Mouse (Mus musculus) cerebellum, adult 11 months (tissue): ENCODE results near the gene C1rl.
A peak's percentile ranks its signal among the peaks of the same experiment; 100 is the strongest.
"Not testable (repeated sequence)": the region's sequence is repeated elsewhere in the genome, so short reads cannot be mapped to it uniquely, and the experiment has no call there.

ENCODE experiments used
- DNase-seq: peaks from one replicate; pipeline ENCODE4 v3.0.0; 2022

Gene C1rl

DNA sequence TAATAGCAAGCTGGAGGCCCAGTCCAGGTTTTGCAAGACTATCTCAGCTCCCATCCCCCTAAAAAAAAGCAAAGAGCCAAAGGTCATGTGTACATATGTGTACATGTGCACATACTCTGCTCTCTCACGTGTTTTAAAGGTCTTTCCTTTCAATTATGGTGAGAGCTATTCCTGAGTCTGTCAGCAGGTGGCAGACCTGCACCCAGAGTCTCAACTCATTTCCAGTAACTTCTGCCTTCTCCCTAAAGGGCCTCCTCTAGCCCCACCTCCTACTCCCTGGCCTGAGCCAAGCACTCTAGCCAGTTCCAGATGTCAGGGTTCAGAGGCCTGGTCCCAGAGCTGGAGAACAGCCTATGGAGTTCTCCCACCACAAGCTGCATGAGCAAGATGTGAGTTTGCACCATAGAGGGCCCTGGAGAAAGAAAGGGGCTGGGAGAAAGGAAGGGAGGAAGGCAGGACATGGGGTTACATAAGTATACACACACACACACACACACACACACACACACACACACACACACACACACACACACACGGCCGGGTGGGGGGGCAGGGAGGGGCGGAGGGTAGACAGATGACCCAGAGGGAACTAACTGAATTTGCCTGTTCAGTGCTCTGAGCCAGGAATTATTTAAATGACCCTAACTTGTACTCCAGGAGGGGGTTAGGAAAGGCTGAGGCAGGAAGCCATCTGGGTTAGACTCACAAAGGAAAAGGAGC lies at the start of gene C1rl:
Gene C1rl (plus strand): TSS at position 272 of the 720 bp plus-strand sequence.
- DNase-seq = peak; percentile 63

DNA sequence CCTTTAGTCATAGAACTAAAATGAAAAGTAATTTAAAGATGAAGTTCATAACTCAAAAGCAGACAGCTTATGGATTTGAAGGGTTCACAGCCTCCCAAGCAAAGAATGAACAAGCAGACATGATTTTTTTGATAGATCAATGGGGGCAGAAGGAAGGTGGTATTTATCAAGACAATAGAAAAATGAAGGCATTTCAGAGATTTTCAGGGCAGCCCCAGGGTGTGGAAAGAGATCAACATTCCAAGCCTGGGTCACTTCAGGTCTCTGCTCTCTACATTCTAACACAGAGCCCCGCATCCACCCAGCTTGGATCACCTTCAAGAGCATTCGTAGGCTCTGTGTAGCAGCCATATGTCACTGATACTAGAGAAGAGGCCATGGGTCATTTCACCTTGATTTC lies 49.6 kb upstream of the C1rl start:
- no peak for DNase-seq

DNA sequence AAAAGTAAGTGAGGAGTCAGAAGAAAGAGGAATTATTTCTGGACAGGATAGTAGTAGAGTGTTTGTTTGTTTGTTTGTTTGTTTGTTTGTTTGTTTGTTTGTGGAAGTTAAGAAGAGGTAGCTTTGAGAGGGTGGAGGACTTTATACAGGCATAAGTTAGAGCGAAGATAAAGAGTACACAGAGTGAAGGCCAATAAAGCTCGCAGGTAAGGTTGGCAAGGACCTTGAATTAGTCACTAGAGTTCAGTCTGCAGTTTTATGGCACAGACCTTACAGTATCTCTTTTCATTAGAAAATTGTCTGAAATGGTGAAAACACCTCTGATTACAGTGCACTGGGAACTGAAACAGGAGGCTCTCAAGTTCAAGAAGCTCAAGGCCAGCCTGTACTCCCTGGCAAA lies 46.9 kb upstream of the C1rl start:
- DNase-seq = no peak

DNA sequence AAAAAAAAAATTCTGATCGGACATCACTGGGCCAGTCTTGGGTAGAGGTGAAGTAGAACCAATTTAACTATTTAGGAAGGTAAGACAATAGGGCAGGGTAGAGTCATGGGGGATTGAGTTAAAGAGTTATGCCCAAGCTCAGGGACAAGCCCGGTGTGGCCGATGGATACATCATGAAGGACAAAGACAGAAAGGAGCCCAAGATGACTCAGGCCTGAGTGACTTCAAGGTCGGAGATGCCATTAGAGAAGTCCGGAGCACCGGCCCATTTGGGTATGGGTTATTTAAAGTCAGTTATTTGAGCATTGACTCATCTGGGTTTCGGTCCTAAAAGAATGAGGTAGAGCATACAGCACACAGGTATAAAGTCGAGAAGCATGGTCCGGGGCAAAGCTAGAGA lies 46.5 kb upstream of the C1rl start:
- no peak for DNase-seq

DNA sequence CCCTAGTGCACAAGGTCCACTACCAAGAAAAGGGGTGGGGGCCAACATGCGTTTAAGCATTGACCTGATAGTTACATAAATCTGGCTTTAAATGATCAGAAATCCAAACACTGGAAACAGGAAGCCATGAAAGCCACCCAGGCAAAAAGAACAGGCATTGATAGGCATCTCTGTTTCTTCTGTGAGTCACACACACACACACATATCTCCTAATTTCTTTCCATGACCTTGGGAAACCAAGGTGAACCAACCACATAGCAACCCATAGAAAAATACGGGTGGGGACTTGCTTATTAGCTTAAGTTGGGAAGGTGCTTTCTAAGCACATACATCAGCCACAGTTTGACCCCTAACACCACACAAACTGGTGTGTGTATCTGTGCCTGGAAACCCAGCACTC lies 45.6 kb upstream of the C1rl start:
- DNase-seq = no peak

DNA sequence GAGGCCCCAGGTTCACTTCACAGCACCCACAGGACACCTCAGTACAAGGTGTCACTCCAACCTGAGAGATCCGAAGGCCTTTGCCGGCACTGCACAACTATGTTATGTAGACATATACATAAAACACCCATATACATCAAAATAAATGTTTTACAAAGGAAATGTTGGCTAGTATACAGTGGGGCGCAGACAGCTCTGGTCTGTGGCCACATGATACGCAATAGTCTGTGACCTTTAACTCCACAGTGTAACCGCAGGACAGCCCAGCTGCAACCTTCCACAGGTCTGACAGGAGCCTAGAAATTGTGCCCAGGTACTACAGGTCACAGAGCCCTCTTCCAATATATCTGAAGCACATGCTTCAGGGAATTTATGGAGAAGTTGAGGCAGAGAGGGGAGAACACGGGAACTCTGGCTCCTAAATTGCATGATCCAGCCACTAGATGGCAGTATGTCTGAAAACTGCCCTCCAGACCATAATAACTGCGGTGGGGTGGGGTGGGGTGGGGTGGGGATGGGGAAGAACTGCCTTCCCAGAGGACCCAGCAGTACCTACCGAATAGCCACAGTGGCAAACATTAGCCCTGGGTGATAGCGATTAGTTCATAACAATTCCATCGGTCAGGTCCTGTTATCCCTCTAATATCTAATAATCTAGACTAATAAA lies 44.6 kb upstream of the C1rl start:
- DNase-seq = no peak

DNA sequence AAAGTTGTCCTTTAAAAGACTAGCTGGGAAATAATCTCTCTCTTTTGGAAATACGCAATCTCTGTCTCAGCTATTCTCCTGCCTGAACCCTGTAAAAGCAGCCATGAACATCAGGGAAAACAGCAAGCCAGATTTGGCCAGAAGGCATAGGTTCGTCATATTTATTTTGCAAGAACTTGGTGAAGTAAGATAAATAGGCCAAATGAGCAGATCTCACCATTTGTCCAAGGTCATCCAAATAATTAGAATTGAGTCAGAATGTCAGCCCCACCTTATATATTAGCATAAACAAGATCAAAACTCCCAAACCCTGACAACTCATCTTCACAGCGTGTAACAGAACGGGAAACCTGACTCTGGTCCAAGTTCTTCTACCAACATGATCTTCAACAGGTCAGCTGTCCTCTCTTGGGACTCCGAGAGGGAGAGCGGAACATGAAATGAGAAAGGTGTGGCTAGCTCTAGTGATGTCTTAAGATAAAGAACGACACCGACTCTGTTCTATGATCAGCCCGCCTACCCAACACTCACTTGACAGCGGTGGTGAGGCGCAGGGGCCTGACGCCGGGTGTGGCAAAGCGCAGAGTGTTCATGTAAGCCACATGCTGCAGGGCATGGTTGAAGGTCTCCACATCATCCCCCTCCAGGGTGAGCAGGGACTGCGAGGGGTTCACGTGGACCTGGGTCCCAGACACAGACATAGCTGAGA lies 43.8 kb upstream of the C1rl start:
- no peak for DNase-seq

DNA sequence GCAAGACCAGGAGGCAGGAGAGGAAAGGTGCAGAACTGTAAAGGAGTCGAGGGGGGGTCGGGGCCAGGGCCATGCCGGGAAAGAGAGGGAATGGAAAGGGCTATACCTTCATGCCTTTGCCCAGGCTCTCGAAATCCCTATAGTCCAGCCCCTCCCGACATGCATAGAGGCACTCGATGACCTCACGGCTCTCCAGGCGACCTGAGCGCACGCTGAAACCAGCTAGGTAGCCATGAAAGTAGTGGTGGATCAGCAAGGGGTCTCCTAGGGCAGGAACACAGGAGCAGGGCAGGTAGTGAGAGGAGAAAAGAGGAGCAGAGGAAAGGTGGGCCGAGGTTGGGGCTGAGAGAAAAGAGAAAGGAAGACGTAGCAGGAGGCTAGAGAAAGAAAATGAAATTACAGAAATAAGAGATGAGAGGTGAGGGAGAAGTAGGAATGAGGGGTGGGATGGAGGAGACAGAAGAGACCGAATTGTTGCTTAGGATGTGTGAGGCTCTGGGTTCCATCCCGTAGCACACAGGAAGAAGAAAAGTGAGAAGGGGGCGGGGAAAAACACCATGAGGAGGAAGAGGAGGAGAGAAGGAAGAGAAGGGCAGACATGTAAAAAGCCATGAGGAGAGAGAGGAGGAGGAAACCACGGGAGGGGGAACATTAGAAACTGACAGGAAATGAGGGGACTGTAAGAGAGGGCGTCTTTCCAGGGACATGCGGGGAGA lies 43.1 kb upstream of the C1rl start:
- no peak for DNase-seq

DNA sequence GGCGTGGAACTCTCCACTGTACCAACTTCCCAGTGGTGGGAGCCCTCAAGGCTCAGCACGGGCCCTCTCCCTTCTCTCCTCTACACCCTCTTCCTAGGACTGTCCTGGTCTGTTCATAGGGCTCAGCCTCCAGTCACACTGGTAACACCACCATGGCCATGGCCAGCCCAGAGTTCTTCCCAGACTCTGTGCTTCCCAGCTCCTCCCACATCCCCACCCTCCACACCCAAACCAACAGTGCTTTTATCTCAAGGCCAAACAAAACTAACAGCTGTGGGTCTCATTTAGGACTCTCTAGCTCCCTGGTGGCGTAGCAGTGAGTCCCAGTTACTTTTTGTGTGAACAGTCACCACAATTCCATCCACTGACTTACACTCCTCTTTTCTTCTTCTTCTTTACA lies 40.9 kb upstream of the C1rl start:
- no peak for DNase-seq

DNA sequence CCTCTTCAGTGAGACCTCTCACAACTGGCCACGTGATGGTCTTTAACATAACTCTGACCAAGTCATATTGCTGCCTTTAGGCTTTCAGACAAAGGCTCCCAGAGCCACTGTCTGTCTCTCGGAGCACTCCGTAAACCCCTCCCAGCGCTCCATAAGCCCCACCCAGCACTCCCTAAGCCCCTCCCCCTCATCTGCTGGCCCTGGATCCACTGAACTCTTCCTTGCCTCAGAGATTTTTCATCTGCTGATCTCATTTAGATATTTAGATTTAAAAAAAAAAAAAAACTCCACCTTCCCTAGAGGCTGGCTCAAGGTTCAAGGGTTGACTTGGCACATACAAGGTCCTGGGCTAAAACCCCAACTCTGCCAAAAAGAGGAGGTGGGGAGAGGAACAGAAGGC lies 39.2 kb upstream of the C1rl start:
- no peak for DNase-seq

DNA sequence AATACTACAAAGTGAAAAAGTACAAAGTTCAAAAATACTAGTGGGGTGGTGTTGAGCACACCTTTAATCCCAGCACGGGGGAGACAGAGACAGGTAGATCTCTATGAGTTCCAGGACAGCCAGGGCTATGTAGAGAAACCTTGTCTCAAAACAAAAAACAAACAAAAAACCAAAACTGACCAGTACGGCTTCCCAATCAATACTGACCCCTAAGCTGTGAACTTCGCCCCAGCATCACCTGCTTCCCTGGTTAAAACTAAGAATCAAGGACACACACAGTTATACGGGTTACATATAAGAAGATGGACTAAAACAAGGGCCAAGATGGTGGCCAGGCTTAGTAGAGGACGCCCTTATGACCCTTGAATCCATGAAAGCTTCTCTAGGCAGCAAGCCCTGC lies 36.7 kb upstream of the C1rl start:
- no peak for DNase-seq

DNA sequence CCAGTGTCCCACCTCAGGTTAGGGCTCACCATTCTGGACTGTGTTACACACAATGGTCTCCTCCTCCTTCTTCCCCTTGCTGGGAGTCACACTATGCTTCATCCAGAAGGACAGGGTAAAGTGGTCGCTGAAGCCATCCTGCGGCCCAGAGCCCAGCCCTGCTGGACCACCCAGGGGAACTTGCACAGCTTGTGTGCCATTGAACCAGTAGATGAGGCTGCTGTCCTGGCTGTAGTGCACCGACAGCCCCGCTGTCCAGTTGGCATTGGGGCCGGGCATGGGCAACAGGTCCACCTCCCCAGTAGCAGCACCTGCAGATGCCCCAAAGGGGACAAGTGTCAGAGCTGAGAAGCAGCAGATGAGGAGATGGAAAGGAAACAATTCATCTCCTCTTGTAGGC lies 35.1 kb upstream of the C1rl start:
- no peak for DNase-seq

DNA sequence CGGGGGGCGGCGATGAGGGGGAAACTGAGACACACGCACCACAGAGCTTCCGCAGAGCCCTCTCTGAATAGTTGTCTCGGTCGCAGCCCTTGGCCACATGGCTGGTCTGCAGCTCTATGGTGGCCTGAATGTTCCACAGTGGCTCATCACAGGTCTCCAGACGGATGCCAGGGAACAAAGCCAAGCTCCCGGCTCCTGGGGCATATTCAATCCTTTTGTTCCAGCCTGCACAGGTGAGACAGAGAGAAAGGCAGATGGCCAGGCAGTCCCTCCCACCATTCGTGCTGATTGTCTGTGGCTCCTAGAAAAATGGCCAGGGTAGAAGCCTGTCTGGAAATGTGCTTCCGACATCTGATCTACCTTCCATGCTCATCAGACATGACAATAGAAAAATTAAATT lies 34.4 kb upstream of the C1rl start:
- peak; percentile 96 for DNase-seq

DNA sequence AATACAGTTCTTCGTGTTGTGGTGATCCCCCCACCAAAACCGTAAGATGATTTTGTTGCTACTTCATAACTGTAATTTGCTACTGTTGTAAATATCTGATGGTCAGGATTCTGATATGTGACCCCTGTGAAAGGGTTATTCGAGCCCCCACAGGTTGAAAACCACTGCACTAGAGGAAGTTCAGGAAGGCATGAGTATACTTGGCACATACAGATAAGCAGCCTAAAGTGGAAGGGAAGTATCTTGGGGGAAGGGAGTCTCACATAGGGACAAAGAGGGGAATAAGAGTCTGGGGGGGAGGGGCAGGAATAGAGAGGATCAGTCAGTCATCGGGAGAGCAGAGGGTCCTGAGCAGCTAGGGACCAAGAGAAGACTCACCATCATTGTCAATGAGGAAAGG lies 33.5 kb upstream of the C1rl start:
- no peak for DNase-seq

DNA sequence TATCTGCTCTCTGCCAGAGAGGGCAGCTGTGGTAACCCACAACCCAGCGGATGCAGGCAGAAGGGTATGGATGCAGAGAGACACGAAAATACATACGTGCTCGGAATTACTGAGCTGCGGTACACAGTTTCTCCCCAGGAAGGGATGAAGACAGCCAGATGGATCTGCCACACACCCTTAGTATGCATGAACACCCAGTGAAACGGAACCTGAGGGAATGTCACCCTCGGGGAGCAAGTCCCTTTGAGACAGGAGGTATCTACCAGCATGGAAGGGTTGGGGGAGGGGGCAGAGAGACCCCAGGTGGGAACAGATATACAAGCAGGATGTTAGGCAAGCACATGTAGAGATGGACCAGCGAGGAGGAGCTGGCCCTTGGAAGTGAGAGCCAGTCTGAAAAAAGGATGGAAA lies 29.0 kb upstream of the C1rl start:
- peak; percentile 57 for DNase-seq

DNA sequence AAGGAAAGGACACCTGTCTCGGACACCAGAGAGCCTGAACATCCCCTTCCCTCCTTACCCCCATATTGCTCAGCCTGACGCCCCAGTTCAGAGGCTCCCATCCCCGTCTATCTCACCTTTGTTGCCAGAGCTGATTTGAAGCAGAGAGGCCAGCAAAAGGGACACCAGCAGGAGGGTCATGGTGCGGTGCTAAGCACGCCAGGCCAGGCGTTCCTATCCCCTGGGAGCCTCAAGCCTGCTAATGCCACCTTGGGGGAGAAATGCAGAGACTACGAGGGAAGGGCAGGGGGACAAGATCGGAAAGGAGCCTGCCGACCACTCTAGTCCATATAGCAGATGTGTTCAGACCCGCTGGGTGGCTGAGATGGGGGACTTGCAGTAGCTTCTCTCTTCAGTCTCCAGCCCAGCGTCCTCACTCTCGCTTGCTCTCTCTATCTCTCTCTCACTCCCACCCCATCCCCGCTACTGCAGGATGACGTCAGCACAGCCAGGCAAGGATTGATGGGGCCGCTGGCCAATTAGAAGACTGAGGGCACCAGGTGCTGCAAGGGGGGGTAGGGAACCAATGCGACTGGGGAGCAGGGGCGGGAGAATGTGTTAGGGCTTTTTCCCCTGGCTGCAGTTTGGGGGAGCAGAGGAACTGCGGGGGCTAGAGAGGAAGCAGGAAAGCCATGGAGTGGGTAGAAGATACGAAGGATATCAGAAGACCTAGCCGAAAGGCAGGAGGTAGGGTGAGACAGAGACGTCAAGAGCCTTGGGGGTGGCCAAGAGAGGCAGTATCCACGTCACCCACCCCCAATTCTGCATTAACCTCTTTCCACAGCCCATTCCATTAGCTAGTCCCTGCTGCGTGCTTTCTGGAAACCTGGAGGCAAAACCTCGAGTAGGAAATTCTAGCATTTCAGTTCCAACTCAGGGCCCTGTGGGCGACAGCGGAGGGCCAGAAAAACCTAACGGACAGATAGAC lies 28.3 kb upstream of the C1rl start, which contains the start of gene Clstn3:
Gene Clstn3 (minus strand): TSS at position 490 of the 967 bp plus-strand sequence.
- peak; percentile 96 for DNase-seq

DNA sequence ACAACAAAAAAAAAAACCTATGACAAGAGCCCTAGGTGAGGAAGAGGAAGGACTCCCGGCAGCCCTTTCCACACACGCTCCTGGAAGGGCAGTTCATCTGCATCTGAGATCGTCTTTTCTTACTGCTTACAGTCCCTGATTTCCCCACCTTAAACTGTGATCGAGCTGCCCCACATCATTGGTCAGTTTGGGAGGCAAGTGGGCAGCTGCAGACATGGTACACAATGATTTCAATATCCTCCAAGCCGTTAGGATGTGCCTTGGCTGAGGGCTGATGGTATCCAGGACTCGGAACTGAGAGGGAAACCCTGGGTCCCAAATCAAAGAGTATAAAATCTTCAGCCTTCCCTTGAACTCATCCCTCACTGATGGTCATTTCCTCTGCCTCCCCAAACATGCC lies 27.6 kb upstream of the C1rl start:
- no peak for DNase-seq

DNA sequence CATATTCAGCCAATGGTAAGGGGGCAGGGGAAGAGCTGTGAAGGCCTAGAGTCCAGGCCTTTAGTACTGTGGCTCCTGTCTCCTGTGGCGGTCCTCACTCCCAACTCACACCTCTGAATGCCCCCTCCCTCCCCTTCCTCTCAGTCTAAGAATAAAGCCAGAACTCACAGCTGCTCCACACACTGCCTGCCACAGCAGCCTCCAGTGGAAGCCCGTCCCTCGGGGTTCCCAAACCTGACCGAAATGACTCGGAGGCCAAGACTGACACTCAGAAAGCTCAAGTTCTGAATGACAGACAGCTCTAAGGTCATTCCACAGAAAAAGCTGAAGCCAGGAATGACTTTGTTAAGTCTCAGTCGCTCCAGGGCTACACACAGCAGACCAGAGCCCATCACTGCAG lies 27.2 kb upstream of the C1rl start:
- DNase-seq = no peak

DNA sequence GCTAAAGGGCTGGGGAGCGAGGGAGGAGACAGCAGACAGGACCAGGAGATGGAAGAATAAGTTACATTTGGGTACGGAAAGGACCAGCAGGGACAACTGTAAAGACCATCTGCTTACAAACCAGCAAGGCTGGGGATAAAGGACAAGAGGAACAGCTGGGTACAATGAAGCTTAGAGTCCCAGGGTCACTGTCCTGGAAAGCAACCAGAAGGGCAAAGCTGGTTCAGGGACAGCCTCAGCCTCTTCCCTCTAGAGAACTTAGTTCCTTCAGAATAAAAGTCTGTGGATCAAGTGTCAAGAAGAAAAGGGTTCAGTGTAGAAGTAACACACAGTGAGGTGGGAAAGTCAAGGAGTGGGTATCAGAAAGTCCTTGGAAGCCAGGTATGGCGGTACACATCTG lies 21.8 kb upstream of the C1rl start:
- DNase-seq = no peak

DNA sequence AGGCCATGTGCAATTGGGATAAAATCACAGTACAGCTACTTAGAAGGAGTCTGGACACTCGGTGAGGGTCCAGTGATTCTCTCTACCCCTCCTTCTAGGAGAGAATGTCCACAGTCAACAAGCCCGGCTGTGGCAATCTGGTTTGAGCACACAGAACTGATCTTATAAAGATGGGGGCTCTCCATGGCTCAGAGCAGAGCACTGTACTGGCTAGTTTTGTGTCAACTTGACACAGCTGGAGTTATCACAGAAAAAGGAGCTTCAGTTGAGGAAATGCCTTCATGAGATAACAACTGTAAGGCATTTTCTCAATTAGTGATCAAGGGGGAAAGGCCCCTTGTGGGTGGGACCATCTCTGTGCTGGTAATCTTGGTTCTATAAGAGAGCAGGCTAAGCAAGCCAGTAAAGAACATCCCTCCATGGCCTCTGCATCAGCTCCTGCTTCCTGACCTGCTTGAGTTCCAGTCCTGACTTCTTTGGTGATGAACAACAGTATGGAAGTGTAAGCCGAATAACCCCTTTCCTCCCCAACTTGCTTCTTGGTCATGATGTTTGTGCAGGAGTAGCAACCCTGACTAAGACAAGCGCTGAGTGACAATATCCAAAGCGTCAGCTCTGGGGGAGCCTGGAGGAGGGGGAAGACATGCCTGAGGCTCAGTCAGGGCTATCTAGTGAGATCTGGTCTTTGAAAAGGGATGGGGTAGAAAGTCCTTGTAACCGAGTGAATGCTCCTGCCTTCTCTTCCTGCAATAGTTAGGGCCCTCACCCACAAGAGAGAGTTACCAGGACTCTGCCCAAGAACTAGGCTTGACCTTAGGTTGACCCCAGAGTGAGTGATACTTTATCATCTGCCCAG lies 20.9 kb upstream of the C1rl start:
- not testable (repeated sequence) for DNase-seq

DNA sequence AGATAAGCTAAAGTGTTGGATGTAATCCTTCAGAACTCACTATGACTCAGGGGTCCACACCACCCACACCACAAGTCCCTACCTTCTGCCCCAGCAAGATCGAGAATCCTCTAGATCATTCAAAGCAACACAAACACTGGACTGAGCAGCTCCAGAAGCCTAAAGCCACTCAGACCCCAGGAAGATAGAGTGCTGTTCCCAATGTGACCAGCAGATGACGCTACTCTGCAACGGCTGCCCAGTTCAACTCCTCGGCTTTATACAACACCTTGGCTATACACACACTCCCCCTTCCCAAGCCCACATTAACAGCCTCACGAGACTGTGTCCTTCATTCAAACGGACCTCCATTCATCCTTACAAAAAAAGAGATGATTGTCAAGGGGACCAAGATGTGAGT lies 20.1 kb upstream of the C1rl start:
- DNase-seq = no peak
